Comparison of ENCODE assay signal across 12 mouse cellular contexts in genomic region chr2:32983617-32984016, GRCm38 (mm10).
"Had no signal": no experiment of that assay in that cellular context is flagged by ENCODE, and none has a peak within 500 bp of the region (broad histone marks: within the 10 kb centered on the region; RNA-seq: fewer than 3 reads in every experiment).

No protein-coding gene starts in this region.

- H3K36me3 ChIP-seq: lung, embryonic 15.5 days; midbrain, embryonic 15.5 days; neural tube, embryonic 13.5 days; stomach, embryonic 15.5 days had no signal

- H3K9ac ChIP-seq: lung, embryonic 15.5 days; midbrain, embryonic 15.5 days; neural tube, embryonic 13.5 days; stomach, embryonic 15.5 days had no signal

- H3K4me3 ChIP-seq: midbrain, embryonic 15.5 days had no signal

- H3K27ac ChIP-seq: lung, embryonic 15.5 days; midbrain, embryonic 15.5 days; neural tube, embryonic 13.5 days; stomach, embryonic 15.5 days had no signal

- ATAC-seq: midbrain, embryonic 15.5 days had no signal

- H3K27me3 ChIP-seq: lung, embryonic 15.5 days; midbrain, embryonic 15.5 days; neural tube, embryonic 13.5 days; stomach, embryonic 15.5 days had no signal

- H3K9me3 ChIP-seq: lung, embryonic 15.5 days; megakaryocyte, embryonic 14.5 days; midbrain, embryonic 15.5 days; neural tube, embryonic 13.5 days; stomach, embryonic 15.5 days had no signal

- DNase-seq: kidney, adult 9 months; kidney, postnatal 14 days; left cerebral cortex, postnatal 4 days; lung, postnatal 14 days; retina, postnatal 1 day; thymus, adult 2 months; thymus, postnatal 25 days had no signal
